Mouse (Mus musculus): ENCODE data around the gene Gbp4.
"Not testable (repeated sequence)": the region's sequence is repeated elsewhere in the genome, so short reads cannot be mapped to it uniquely, and the experiment has no call there.

Gene Gbp4

GRCm38 (mm10) chr5:105139409-105140088 is at the start of gene Gbp4, which contains the start of the genes Gbp9 and Gbp8:
Gene Gbp4, minus strand, starts transcription at chr5:105139586.
Gene Gbp9, minus strand, starts transcription at chr5:105139539.
Gene Gbp8, minus strand, starts transcription at chr5:105139540.
- DNase-seq, result not testable (repeated sequence)

GRCm38 (mm10) chr5:105181446-105181845 is 42.1 kb upstream of the Gbp4 start:
- DNase-seq, result no peak

- DNase-seq, result no peak
These were observed 17.2 kb upstream of the Gbp4 start for GRCm38 (mm10) chr5:105156582-105156981.

- DNase-seq, result no peak
These were observed 14.7 kb upstream of the Gbp4 start for GRCm38 (mm10) chr5:105154049-105154448.

- not testable (repeated sequence) for DNase-seq
These were observed 8.7 kb upstream of the Gbp4 start for GRCm38 (mm10) chr5:105148062-105148461.

GRCm38 (mm10) chr5:105146447-105146846 is 7.1 kb upstream of the Gbp4 start:
- no peak for DNase-seq

- not testable (repeated sequence) for DNase-seq
These were observed 6.3 kb upstream of the Gbp4 start for GRCm38 (mm10) chr5:105145731-105146130.

- DNase-seq, result not testable (repeated sequence)
These were observed 864 bp upstream of the Gbp4 start for GRCm38 (mm10) chr5:105140089-105140810.

- DNase-seq, result no peak
These were observed 480 bp downstream of the Gbp4 start for GRCm38 (mm10) chr5:105138906-105139305.

GRCm38 (mm10) chr5:105136706-105137304 is 2.6 kb downstream of the Gbp4 start:
- DNase-seq, result not testable (repeated sequence)

GRCm38 (mm10) chr5:105121731-105122130 is 17.7 kb downstream of the Gbp4 start:
- peak; percentile 27 to 52 for DNase-seq

GRCm38 (mm10) chr5:105115740-105116139 is 23.6 kb downstream of the Gbp4 start:
- DNase-seq, result no peak

- DNase-seq, result no peak
These were observed 24.7 kb downstream of the Gbp4 start for GRCm38 (mm10) chr5:105114696-105115095.

- no peak for DNase-seq
These were observed 25.7 kb downstream of the Gbp4 start for GRCm38 (mm10) chr5:105113656-105114055.

- peak in 1 of 2 experiments; percentile 2 for DNase-seq
These were observed 29.0 kb downstream of the Gbp4 start for GRCm38 (mm10) chr5:105110271-105110852.

GRCm38 (mm10) chr5:105109775-105110174 is 29.6 kb downstream of the Gbp4 start:
- DNase-seq, result not testable (repeated sequence)

GRCm38 (mm10) chr5:105105689-105106088 is 33.7 kb downstream of the Gbp4 start:
- DNase-seq, result not testable (repeated sequence)

GRCm38 (mm10) chr5:105081900-105082299 is 57.5 kb downstream of the Gbp4 start:
- DNase-seq, result no peak

- DNase-seq, result not testable (repeated sequence)
These were observed 71.0 kb downstream of the Gbp4 start for GRCm38 (mm10) chr5:105068356-105068755.

Data from cerebellum, postnatal 10 days (tissue).